Mouse (Mus musculus) cortical plate, adult 2 months (tissue): ENCODE measurements around the gene Bcor.

ENCODE experiments used
- CTCF ChIP-seq: fragments of 200-500 bp; IDR thresholded peaks from 2 replicates; pipeline ENCODE4 v1.5.1; 2011; ENCODE audit warnings: mild to moderate bottlenecking, control low read depth, low read length; ENCODE audit not compliant: insufficient read depth; ENCODE audit errors: extremely low read depth
- POLR2A ChIP-seq: fragments of 200-500 bp; IDR thresholded peaks from 2 replicates; pipeline ENCODE4 v1.6.1; 2011; ENCODE audit warnings: mild to moderate bottlenecking, low read length, control low read depth; ENCODE audit not compliant: insufficient read depth; ENCODE audit errors: extremely low read depth

DNA sequence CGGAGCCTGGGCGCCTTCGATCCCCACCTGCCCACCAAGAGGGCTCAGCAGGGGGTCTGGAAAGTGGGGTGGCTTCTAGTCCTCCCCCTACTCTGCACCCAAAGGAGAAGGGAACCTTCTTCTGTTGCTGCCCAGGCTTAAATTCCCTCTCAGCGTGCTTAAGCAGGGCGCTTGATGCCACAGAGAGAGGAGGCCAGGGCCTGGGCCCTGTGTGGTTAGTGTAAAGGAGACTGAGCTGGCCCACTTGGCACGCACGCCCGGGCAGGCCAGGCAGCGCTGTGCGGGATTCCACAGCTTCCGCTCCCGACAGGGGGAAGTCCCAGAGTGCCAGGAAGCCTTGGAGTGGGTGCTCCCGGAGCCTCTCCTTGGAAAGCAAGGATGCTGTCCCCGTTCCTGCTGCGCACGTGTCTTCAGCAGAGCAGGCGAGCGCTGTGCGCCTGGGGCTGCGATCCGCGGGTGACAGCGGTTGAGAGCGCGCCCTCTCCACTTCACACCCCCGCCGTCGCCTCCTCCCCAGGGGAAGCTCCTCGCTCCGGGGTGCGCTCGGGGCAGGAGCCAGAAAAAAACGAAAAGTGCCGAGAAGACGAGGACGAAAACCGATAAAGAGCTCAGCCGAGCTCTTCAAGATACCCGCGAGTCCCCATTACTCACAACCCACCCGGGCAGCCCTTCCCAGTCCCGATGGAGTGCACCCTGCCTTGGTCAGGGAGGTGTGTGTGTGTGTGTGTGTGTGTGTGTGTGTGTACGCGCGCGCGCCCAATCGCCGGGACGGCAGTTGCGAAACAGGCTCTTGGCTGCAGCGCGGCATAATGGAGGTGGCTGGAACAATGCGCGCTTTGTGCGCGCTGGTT is 153.9 kb downstream of the Bcor start:
- no peak for TF ChIP-seq CTCF
- TF ChIP-seq POLR2A = no peak
